Mouse (Mus musculus) induced T-regulatory cell, adult 2 months (primary cell): Measurements from ENCODE around the gene Zdbf2.
"Not testable (repeated sequence)": the region's sequence is repeated elsewhere in the genome, so short reads cannot be mapped to it uniquely, and the experiment has no call there.

Experiments
- DNase-seq: peaks from one replicate; pipeline ENCODE4 v3.0.0-alpha.2; 2012; ENCODE audit warnings: low read depth

The Zdbf2 gene

DNA sequence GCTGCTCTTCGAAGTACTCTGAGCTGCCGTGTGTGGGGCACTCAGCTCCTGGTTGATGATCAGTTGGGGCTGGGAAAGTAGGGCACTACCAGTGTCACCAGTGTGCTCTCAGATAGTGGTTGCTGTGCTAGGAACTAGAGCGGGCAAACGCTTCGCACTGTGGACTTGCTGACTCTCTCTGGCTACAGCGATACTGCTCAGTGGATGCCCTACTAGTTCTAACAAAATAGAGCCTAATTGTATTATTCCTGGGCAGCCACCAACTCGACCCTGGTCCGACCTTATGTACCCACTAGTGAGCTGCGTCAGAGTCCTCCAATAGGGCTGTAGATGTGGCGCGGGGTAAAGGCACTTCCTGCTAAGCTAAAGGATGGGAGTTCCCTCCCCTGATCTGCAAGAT lies 9.4 kb upstream of the Zdbf2 start:
- DNase-seq: no peak

DNA sequence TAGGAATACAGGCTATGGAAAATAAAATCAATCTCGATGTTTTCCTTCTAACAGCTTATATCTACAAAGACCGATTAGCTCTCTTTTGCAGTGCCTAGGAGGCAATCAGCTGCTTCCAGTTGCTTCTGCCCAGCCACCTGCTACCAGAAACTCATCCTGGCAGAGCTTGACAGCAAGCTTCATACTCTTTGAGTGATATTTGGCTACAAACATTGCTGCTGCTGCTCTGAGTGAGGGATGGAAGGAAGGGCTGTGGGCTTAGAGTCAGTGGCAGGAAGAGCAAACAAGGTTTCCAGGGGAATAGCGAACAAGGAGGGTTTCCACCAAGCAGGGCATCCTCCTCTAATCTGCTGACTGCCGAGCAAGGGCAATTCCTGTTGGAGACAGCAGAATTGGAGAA lies 7.6 kb upstream of the Zdbf2 start:
- DNase-seq: no peak

DNA sequence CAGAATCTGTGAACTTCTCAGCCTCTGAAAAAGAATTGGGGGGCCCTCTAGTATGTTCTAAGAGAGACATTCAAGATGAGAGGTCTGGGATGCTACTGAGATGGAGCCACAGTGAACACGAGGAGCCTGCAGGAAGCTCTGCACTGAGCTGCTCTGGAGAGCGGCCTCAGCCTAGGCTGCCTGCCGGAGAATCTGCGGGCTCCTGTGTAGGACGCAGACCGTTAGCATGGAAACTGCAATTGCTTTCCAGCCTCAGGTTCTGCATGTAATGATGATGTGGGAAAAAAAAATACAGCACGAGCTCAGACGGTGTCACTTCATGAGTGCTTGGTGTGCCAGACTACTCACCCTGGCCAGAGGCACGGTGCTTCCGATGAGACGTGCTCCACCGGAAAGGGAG lies 6.9 kb upstream of the Zdbf2 start:
- no peak for DNase-seq

DNA sequence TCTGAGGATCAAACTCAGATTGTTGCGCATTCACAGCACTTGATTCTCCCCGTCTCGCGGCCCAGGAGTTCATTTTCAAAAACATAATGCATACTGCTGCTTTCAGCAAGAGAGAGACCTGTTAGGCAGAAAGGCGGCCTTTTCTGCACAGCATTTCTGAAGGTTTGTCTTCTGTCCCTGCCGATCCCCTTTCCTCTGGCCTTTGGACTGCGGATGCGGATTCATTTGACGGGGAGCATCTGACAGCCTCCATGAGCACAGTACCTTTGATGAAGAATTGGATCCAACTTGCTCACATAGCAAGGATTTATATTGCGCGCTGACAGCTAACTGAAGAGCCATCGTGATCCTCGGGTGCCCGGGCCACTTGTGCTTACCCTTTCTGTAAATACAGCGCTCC lies 6.3 kb upstream of the Zdbf2 start:
- no peak for DNase-seq

DNA sequence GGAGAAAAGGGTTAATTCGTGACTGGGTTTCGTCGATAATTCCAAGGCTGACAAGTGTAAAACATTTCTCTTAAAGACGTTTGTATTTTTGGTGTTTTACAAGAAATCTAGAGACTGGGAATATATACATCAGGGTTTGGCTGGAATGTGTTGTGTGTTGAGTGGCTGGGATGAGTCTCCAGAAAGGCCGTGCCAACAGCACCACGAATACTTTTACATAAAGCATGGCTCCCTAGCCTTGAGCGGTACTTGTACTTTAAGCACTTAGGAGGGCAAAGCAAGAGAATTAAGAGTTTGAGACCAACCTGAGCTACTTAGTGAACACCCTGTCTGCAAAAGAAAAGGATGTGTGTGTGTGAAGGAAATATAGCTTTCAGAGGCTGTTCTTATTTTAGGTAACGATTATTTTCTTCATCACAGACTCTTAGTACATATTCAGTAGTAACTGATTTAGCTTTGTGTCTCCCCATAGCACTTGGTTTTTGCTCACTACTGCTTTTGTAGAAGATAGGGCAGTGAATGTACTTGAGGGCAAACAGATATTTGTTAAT lies 865 bp upstream of the Zdbf2 start:
- no peak for DNase-seq

DNA sequence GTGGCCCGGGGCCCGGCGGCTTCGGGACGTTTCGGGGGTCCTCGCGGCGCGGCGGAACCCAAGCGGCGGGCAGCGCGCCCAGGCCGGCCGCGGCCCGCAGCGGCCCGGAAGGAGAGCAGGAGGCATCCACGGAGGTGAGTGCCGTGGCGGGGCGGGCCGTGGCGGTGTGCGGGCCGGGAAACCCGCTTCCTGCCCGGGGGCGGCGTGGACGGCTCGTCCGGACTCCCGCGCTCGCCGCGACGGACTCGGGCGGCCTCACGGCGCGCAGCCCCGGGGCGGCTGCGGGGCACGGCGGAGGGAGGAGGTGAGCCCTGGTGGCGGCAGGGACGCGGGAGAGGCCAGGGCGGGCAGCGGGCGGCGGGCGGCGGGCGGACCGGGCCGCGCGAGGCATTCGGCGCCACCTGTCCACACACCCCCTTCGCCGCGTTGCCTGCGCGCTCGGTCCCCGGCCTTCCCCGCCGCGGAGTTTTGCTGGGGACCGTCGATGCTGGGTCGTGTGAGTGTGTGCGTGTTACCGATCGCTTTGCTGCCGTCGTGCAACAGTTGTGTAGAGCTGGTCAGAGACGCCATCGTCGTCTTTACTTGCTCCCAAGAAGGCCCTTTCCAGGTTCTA lies 380 bp downstream of the Zdbf2 start:
- no peak for DNase-seq

DNA sequence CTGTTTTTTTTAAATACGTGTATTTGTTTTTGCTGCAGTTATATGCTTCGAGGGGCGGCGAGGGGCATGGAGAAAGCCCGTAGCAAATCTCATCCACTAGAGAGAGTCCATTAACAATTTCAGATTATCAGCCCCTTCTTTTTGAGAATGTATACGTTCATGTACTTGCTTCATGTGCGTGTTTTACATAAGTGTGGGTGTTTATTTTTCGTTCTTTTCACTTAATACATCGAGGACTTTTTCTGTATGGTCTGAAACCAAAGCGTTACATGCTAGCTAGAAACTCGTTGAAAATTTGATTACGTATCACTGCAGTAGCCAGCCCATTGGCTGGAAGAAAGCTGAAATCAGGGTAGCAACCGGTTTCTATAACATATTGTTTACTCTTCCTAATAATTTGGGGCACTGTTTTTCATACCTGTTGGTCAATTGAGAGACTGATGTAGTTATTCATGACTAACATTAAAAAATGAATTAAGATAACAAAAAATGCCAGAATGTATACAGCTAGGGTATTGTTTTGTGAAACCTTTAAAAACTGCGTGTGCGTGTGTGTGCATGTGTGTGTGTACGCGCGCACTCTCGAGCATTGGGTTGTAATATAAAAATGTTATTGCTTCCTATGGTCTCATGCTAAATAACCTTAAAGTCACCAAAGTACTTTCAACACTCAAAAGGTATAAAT lies 1.1 kb downstream of the Zdbf2 start:
- no peak for DNase-seq

DNA sequence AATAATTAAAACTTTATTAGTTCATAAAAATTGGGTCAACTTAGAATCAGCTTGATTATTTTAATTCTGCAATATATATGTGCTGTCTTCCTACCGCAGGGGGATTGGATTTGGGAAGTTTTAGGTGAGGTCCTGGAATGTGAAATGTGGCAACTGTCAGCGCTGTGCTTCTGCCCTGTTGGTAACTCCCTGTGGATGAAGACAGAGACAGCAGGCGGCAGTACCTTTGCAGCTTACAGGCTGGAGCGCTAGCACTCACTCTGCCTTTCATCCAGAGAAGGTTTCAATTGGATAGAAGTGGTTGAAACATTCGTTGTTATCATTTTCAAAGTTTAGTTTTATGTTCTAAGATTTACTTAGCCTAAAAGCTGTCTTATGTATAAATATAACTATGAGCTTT lies 5.0 kb downstream of the Zdbf2 start:
- DNase-seq: no peak

DNA sequence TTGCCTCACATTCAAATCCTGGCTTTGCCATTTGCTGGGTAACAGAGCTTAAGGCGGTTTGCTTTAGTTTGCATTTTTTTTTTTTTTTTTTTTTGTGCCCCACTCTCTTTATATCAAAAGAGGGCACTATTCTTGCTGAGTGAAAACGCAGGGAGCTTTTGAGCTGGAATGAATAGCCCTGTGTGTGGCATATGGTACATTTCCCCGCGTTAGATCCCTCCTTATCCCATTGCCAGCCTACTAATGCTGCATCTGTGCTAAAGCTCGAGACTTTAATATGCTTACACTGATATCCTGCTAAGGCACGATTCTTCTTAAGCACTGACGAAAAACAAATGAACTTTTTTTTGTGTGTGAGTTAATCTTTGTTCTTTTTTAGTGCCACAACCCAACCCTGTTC lies 20.9 kb downstream of the Zdbf2 start:
- DNase-seq: no peak

DNA sequence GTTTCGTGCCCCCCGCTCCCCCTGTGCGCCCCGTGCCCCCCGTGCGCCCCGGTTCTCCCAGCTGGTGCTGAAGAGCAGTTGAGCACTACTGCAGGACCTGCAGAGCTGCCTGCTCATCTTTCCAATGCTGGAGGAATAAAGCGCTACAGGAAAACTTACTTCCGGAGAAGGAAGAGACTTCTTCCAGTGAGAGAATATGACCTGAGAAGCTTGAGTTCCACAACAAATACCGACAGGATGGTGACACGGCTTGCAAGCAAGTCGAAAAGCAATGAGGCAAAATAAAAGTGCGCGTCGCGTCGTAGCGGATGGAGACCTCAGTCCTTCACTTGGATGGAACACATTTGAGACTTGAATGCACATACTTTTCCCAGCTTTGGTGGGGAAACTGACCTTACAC lies 36.6 kb downstream of the Zdbf2 start:
- DNase-seq: no peak

DNA sequence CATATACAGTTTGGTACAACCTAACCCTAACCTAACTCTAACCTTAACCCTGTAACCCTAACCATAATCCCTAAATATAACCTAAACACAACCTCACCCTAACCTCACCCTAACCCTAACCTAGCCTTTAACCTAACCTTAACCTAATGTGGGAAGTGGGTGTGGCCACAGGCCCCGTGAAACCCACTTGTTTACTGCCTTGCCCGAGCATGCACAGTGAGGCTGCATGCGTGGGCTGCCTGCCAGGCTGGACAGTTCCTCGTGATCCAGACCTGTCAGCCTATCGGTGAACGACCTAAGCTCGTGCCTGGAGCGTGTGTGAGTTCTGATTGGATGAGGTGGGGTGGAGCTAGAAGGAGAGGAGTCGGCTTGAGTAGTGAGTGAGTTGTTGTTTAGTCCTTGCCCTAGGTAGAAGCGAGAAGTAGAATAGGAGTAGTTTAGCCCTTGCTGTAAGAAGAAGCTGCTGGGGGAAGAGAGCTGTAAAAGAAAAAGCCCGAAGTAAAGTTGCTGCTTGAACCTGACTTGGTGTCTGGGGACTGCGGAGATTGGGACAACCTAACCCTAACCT lies 50.6 kb downstream of the Zdbf2 start:
- DNase-seq: not testable (repeated sequence)
